Mouse (Mus musculus): ENCODE data around the gene Ass1. TPM values are rescaled to one million over a fixed set of nuclear protein-coding genes. Genes with fewer than 3 reads are reported as not detected.

Gene Ass1
- polyA plus RNA-seq, 1 experiment from 2014 or later = 12.4 TPM

- no peaks in the 10 kb centered on the region for H3K36me3 ChIP-seq
- H3K4me3 ChIP-seq = no peak overlapping the region
- no peak overlapping the region for H3K4me2 ChIP-seq
- WGBS = 77% methylated on average over 2 of the region's 2 CpGs
- no peaks in the 10 kb centered on the region for H3K9me3 ChIP-seq (replicated peaks)
- H3K27me3 ChIP-seq (replicated peaks) = 0 out of 2 replicates have a peak, but pooled peaks cover 5% of the 10 kb centered on the region
- H3K4me1 ChIP-seq (replicated peaks) = peaks cover 40% of the 10 kb centered on the region
- no peak for ATAC-seq (ENCODE audit: insufficient number of reproducible peaks, low FRiP score)
- no peak overlapping the region for H3K27ac ChIP-seq (ENCODE audit: poor library complexity, severe bottlenecking)
- H3K9ac ChIP-seq = no peak overlapping the region
These were observed 22.5 kb upstream of the Ass1 start for GRCm38 (mm10) chr2:31447536-31447935.

DNA sequence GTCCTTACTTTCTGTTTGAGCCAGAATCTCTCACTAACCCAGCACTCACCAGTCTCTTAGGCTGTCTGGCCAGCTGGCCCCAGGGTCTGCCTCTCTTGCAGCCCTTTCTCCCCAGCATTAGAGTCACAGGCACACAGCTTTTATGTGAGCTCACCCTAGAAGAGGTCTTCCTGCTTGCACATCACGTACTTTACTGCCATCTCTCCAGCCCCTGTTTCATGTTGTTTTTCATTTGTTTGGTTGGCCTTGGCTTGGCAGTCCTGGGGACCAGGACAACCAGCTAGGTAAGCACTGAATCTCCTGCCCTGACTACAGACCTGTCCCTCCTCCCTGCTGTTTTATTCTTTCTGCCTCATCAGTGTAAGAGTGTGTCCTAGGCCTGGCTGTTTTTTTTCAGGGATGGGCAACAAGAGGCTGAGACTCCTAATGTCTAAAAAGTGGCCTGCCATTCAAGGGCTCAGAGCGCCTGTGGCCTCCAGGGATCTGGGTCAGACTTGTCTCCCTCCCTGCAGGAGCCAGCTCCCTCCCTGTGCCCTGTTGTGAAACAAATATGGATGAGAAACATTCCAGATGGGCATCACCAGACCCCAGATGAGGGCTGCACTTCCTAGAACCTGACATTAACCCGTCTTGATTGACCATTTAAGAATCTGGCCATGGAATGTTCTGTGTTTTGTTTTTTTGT lies 21.1 kb upstream of the Ass1 start:
- peaks cover 43% of the 10 kb centered on the region for H3K4me1 ChIP-seq (replicated peaks)
- no peak for ATAC-seq (ENCODE audit: insufficient number of reproducible peaks, low FRiP score)
- 61% methylated on average over 3 of the region's 3 CpGs for WGBS
- H3K9ac ChIP-seq = no peak overlapping the region
- no peak overlapping the region for H3K4me2 ChIP-seq
- H3K4me3 ChIP-seq = no peak overlapping the region
- H3K9me3 ChIP-seq (replicated peaks) = no peaks in the 10 kb centered on the region
- 0 out of 2 replicates have a peak, but pooled peaks cover 12% of the 10 kb centered on the region for H3K27me3 ChIP-seq (replicated peaks)
- H3K36me3 ChIP-seq = no peaks in the 10 kb centered on the region
- H3K27ac ChIP-seq (ENCODE audit: poor library complexity, severe bottlenecking) = peak overlapping the region; percentile 36

DNA sequence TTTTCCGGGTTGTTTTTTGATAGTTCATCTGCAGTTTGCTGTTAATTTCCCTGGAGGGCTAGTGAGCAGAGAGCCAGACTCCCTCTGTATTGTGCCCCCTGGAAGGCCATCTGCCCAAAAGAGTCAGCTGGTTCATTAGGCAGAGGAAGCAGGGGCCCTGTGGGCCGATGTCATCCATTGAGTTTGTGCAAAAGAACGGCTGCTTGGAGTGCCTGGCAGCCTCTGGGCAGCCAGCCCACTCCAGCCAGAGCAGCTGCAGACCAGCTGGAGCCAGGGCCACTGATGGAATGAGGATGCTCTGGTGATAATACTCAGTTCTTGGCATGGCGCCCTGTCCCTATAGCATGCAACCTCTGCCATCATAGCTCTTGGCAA lies 20.6 kb upstream of the Ass1 start:
- peak overlapping the region; percentile 36 for H3K27ac ChIP-seq (ENCODE audit: poor library complexity, severe bottlenecking)

GRCm38 (mm10) chr2:31449902-31450301 lies 20.1 kb upstream of the Ass1 start:
- Histone ChIP-seq H3K27ac (ENCODE audit: poor library complexity, severe bottlenecking) (no peak overlapping the region), H3K4me1 (replicated peaks) (peaks cover 53% of the 10 kb centered on the region), H3K36me3 (no peaks in the 10 kb centered on the region), H3K9ac (no peak overlapping the region), H3K4me3 (no peak overlapping the region), H3K4me2 (no peak overlapping the region), H3K27me3 (replicated peaks) (0 out of 2 replicates have a peak, but pooled peaks cover 11% of the 10 kb centered on the region), H3K9me3 (replicated peaks) (no peaks in the 10 kb centered on the region)
- no peak for ATAC-seq (ENCODE audit: insufficient number of reproducible peaks, low FRiP score)
- 89% methylated on average over 4 of the region's 4 CpGs for WGBS

More for the DNA sequence above, 20.6 kb upstream of the Ass1 start:
- H3K4me2 ChIP-seq = no peak overlapping the region
- WGBS = 44% methylated on average over 4 of the region's 4 CpGs
- no peak overlapping the region for H3K4me3 ChIP-seq
- H3K36me3 ChIP-seq = no peaks in the 10 kb centered on the region
- no peak overlapping the region for H3K9ac ChIP-seq
- H3K9me3 ChIP-seq (replicated peaks) = no peaks in the 10 kb centered on the region
- H3K4me1 ChIP-seq (replicated peaks) = peaks cover 48% of the 10 kb centered on the region
- peak; percentile 59; the same call in 1 of the 2 replicates for ATAC-seq (ENCODE audit: insufficient number of reproducible peaks, low FRiP score)
- 0 out of 2 replicates have a peak, but pooled peaks cover 12% of the 10 kb centered on the region for H3K27me3 ChIP-seq (replicated peaks)

DNA sequence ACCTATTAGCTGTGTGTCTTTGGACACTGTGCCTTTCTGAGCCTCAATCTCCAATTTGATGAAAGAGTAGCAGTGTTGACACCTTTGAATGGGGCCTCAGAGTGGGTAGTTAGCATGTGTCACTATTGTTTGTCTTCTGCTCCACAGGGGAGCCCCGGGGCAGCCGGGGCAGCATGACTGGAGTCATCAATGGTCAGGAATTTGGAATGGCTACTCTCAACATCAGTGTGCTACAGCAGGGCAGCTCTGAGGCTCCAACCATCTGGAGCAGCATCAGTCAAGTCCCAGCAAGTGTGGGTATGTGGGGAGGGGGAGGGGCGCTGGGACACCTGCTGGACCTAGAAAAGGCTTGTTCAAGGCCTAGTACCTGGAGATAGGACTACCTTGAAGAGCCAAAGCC lies 19.3 kb upstream of the Ass1 start:
- Histone ChIP-seq H3K27ac (ENCODE audit: poor library complexity, severe bottlenecking) (no peak overlapping the region), H3K4me3 (no peak overlapping the region), H3K36me3 (no peaks in the 10 kb centered on the region), H3K4me1 (replicated peaks) (peaks cover 60% of the 10 kb centered on the region), H3K9ac (0 out of 2 replicates have a peak overlapping the region, but pooled peaks have one; percentile 16), H3K27me3 (replicated peaks) (0 out of 2 replicates have a peak, but pooled peaks cover 7% of the 10 kb centered on the region), H3K9me3 (replicated peaks) (no peaks in the 10 kb centered on the region), H3K4me2 (no peak overlapping the region)
- ATAC-seq (ENCODE audit: insufficient number of reproducible peaks, low FRiP score) = no peak
- 50% methylated on average over 3 of the region's 3 CpGs for WGBS

DNA sequence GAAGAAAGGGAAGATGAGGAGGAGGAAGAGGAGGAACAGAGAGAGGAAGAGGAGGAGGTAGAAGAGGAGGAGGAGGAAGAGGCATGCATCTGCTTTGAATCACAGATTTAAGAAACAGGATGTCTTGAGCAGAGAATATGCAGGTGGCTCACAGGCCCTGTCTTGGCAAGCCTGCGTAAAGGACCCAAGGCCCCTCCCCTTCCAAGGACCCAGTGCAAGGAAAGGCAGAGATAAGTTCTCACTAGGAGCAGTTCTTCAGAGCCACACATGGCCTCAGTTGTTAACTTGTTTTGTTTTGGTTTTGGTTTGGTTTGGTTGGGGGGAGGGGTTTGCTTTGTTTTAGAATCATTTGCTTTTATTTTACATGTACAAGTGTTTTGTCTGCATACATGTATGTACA lies 18.5 kb upstream of the Ass1 start:
- Histone ChIP-seq H3K27ac (ENCODE audit: poor library complexity, severe bottlenecking) (no peak overlapping the region), H3K9me3 (replicated peaks) (no peaks in the 10 kb centered on the region), H3K27me3 (replicated peaks) (0 out of 2 replicates have a peak, but pooled peaks cover 7% of the 10 kb centered on the region), H3K4me1 (replicated peaks) (peaks cover 64% of the 10 kb centered on the region), H3K9ac (no peak overlapping the region), H3K4me3 (no peak overlapping the region), H3K4me2 (no peak overlapping the region), H3K36me3 (no peaks in the 10 kb centered on the region)
- 36% methylated on average over 1 of the region's 1 CpGs for WGBS
- no peak for ATAC-seq (ENCODE audit: insufficient number of reproducible peaks, low FRiP score)

GRCm38 (mm10) chr2:31453011-31453410 lies 17.0 kb upstream of the Ass1 start:
- Histone ChIP-seq H3K27me3 (replicated peaks) (peaks cover 20% of the 10 kb centered on the region), H3K4me3 (no peak overlapping the region), H3K4me1 (replicated peaks) (peaks cover 64% of the 10 kb centered on the region), H3K27ac (ENCODE audit: poor library complexity, severe bottlenecking) (no peak overlapping the region), H3K36me3 (no peaks in the 10 kb centered on the region), H3K4me2 (no peak overlapping the region), H3K9me3 (replicated peaks) (no peaks in the 10 kb centered on the region), H3K9ac (0 out of 2 replicates have a peak overlapping the region, but pooled peaks have one; percentile 35)
- 76% methylated on average over 13 of the region's 13 CpGs for WGBS
- no peak for ATAC-seq (ENCODE audit: insufficient number of reproducible peaks, low FRiP score)

DNA sequence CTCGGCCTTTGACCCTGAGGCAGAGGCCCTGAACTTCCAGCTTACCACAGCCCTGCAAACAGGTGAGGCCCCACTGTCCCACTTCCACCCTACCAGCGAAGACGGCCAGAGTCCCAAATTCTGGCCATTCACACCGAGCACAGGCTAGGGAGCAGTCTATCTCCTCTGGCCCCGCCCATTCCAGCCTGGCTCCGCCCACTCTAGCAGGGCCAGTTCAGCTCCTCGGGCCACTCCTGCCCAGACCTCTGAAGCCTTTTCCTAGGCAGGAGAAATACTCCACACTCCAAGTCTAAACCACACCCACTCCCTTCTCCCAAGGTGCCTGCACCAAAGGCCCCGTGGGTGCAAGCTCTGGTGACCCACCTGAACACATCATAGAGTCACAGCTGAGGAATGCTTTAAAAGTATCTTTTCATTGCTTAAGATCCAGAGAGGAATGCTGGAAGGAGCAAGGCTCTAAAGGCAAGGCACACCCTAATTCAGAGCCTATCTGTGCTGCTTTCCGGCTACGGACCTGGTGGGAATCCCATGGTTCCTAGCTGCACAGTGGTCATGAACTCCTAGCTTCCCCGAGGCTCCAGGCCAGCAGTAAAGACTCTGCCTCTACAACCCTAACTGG lies 16.3 kb upstream of the Ass1 start:
- 36% methylated on average over 11 of the region's 11 CpGs for WGBS
- H3K4me1 ChIP-seq (replicated peaks) = peaks cover 61% of the 10 kb centered on the region

DNA sequence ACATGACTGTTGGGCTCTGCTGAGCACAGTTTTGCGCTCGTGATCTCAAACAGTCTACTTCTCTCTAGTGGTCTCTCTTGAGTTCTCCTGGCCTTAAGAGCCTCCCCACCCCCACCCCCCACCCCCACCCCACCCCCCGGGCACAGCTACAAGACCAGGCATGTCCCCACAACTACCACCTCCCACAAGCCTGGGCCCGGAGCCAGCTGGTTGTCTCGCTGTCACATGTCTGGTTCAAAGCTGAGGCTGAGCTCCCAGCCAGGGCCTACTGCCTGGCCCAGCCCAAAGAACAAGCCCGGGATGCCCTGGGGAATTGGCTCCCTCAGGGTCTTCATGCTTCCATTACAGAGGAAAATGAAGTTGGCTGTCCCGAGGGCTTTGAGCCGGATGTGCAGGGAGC lies 15.7 kb upstream of the Ass1 start:
- peak overlapping the region; percentile 30; the same call in 1 of the 2 replicates for H3K9ac ChIP-seq
- H3K4me2 ChIP-seq = no peak overlapping the region
- no peaks in the 10 kb centered on the region for H3K36me3 ChIP-seq
- WGBS = 39% methylated on average over 8 of the region's 8 CpGs
- no peak overlapping the region for H3K4me3 ChIP-seq
- peak overlapping the region; percentile 63; the same call in 1 of the 2 replicates for H3K27ac ChIP-seq (ENCODE audit: poor library complexity, severe bottlenecking)
- peaks cover 60% of the 10 kb centered on the region for H3K4me1 ChIP-seq (replicated peaks)
- no peaks in the 10 kb centered on the region for H3K9me3 ChIP-seq (replicated peaks)
- ATAC-seq (ENCODE audit: insufficient number of reproducible peaks, low FRiP score) = 0 out of 2 replicates have a peak, but pooled peaks have one; percentile 33
- H3K27me3 ChIP-seq (replicated peaks) = peaks cover 32% of the 10 kb centered on the region

More for the DNA sequence above, 16.3 kb upstream of the Ass1 start:
- ATAC-seq (ENCODE audit: insufficient number of reproducible peaks, low FRiP score) = no peak
- Histone ChIP-seq H3K4me2 (no peak overlapping the region), H3K36me3 (no peaks in the 10 kb centered on the region), H3K27ac (ENCODE audit: poor library complexity, severe bottlenecking) (peak overlapping the region; percentile 41; the same call in 1 of the 2 replicates), H3K4me3 (no peak overlapping the region), H3K9me3 (replicated peaks) (no peaks in the 10 kb centered on the region), H3K9ac (no peak overlapping the region), H3K27me3 (replicated peaks) (peaks cover 26% of the 10 kb centered on the region)

GRCm38 (mm10) chr2:31455418-31455817 lies 14.6 kb upstream of the Ass1 start:
- H3K9me3 ChIP-seq (replicated peaks) = no peaks in the 10 kb centered on the region
- WGBS = 77% methylated on average over 7 of the region's 7 CpGs
- peaks cover 44% of the 10 kb centered on the region for H3K27me3 ChIP-seq (replicated peaks)
- no peak for ATAC-seq (ENCODE audit: insufficient number of reproducible peaks, low FRiP score)
- H3K36me3 ChIP-seq = no peaks in the 10 kb centered on the region
- H3K27ac ChIP-seq (ENCODE audit: poor library complexity, severe bottlenecking) = no peak overlapping the region
- H3K4me3 ChIP-seq = no peak overlapping the region
- peaks cover 60% of the 10 kb centered on the region for H3K4me1 ChIP-seq (replicated peaks)
- no peak overlapping the region for H3K9ac ChIP-seq
- H3K4me2 ChIP-seq = no peak overlapping the region

- H3K4me2 ChIP-seq = no peak overlapping the region
- H3K36me3 ChIP-seq = no peaks in the 10 kb centered on the region
- peaks cover 42% of the 10 kb centered on the region for H3K4me1 ChIP-seq (replicated peaks)
- H3K9ac ChIP-seq = no peak overlapping the region
- WGBS = 36% methylated on average over 5 of the region's 5 CpGs
- H3K4me3 ChIP-seq = no peak overlapping the region
- ATAC-seq (ENCODE audit: insufficient number of reproducible peaks, low FRiP score) = no peak; the same call in 1 of the 2 replicates
- no peak overlapping the region for H3K27ac ChIP-seq (ENCODE audit: poor library complexity, severe bottlenecking)
- peaks cover 65% of the 10 kb centered on the region for H3K27me3 ChIP-seq (replicated peaks)
- no peaks in the 10 kb centered on the region for H3K9me3 ChIP-seq (replicated peaks)
These were observed 11.5 kb upstream of the Ass1 start for GRCm38 (mm10) chr2:31458460-31458859.

All from heart, embryonic 12.5 days (tissue).